Mouse (Mus musculus) adrenal gland (tissue): ENCODE measurements around the gene Man2a2.
"Not testable (repeated sequence)": the region's sequence is repeated elsewhere in the genome, so short reads cannot be mapped to it uniquely, and the experiment has no call there.

ENCODE experiments used
- intact Hi-C: fragments of 180-260 bp; cut with DNase I; formaldehyde crosslinking; loops from one replicate; pipeline ENCODE4 v1.15.1; 2025

Man2a2 gene

DNA sequence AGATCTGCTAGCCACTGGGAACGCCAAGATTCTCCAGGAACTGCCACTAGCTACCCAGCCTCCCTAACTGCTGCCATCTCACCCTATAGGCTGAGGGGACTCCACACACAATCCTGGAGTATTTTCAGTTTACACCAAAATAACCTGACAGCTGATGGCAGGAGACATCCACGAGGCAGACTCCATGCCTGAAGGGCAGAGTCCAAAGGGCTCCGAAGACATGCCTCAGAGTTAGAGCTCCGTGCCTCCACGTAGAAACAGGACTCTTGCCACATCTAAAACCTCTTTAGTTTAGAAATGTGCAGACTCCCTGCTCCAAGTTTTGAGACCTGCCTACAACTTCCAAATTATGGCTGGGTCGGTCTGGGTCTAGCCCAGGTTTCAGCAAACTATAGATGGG lies 29.4 kb upstream of the Man2a2 start:
- intact Hi-C loops, result no loop called here

DNA sequence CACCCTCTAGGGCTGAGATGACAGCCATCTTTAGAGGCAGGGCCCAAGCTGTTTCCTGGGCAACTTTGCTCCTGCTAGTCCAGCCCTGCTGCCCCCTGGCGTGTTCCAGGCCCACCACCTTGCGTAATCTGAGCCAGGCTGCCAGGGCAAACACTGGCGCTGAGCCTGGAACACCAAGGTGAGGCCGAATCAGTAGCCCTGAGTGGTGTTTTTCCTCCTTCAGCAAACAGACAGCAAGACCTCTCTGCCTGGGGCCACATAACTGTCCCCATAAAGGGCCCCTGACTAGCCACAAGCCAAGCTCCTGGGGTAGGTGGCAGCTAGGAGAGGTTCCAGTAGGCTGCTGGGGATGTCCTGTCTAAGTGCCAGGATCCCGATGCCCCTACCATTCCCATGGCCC lies 28.9 kb upstream of the Man2a2 start:
- intact Hi-C loops, result no loop called here

GRCm38 (mm10) chr7:80398654-80399444 lies 27.7 kb upstream of the Man2a2 start:
- intact Hi-C loops, result no loop called here

DNA sequence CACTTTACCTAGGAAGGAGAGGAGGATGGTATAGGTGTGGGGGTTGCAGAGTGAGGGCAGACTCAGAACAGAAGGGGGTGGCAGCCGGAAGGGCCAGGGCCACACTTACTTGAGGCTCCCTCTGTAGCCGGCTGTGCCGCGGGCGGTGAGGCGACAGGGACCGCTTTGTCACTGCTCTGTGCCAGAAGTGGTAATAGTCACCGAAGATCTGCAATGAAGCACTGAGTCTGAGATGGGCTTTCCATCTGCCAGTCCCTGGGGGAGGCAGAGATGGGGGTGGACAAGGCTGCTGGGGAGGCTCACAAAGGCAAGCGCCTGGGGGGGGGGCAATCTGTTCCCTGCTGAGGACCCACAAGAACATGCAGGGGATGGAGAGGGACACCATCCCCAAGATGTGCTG lies 26.8 kb upstream of the Man2a2 start:
- intact Hi-C loops, result no loop called here

GRCm38 (mm10) chr7:80396427-80396826 lies 25.3 kb upstream of the Man2a2 start:
- intact Hi-C loops, result not testable (repeated sequence)

- intact Hi-C loops, result no loop called here
Observed at GRCm38 (mm10) chr7:80394600-80394999, 23.4 kb upstream of the Man2a2 start.

- intact Hi-C loops, result no loop called here
Observed at GRCm38 (mm10) chr7:80392119-80392518, 20.9 kb upstream of the Man2a2 start.

DNA sequence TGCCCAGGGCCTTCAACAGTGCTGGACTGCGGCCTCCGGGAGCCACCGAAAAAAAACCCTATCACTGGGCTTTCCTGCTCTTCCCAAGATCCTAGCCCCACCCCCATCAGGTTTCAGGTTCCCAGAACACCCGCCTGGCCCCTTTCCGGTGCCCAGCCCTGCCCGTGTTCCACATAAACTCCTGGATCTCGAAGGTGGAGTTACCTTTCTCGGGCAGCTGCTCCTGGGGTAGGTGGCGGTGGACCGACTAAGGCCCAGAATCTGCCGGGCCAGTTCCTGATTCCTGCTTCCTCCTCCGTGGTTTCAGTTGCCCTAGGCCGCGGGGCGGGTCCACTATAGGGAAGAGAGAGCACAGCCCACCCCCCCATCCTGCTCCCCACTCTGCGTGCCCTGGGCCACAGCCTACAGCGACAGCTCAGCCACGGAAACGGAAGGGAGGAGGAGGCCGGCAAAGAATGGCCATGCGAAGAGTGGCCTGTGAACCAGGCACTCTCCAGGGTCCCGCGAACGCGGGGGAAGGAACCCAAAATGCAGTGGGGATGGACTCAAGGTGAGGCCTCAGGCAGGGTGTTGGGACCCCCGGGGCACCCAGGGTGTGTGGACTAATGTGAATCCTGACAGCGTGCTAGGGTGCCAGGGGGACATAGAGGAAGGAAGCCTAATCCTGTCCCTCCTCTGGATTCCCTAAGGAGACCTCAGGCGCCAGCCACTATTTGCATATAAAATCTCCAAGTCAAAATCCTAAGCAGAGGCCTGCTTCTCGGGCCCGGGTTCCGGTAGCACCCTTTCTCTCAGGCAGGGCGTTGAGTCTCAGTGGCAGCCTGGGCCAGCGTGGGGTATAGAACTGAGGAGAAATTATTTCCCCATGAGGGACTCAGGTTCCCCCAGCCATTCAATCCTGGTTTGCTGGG lies 16.7 kb upstream of the Man2a2 start, which contains the start of gene Fes:
Gene Fes (minus strand): TSS at position 314 of the 911 bp plus-strand sequence.
- intact Hi-C loops, result no loop called here

DNA sequence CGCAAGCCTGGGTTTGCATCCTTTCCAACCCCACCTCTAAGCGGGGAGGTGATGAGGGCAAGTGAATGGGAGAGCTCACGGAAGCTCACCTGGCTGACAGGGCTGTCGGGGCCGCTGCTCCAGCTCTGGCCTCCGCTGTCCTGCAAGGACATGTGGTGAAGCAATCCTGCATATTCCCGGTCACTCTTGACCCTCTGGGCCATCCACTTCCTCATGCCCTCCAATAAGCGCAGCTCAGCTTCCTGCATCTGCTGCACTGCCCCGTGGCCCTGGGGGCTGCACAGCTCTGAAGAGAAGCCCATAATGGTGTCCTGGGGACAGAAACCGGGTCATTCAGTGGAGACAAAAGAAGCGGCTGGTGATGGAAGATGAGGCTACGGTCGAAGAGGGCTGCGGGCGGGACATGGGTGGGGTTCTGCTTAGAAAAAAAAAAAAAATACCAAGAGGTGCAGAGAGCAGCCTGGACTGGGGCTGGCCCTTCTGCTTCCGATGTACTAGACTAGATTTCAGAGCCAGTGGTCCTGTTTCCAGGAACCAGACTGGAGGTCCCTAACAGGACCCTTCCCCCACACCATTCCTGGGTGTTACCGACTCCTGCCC lies 16.0 kb upstream of the Man2a2 start:
- intact Hi-C loops, result no loop called here

DNA sequence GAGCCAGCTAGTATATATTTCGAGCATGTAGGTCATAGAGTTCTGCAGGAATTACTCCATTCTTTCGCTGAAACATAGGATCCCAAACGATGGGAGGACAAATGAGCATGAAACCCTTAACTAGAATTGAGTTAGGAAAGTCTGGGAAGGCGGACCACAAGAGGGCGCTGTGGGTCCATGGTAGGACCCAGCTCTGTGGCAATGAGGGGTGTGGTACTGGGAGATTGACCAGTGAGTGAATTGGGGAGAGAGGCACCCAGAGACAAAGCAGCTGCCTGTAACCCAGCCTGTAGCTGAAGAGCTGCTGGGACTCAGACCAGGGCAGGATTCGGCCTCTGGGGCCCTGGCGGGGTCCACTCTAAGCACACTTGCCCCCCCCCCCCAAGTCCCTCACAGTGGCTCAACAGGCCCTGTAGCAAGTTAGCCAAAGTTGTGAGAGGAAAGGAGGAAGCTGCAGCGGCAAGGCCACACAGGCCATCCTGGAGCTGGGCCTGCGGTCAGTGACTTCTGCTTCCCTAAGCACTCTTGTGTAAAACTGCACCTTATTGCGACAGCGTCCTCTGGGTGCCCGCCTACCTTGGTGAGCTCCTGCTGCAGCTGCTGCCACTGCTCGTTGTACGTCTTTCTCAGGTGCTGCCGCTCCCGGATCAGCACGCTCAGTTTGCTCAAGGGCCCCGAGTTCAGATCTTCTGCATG lies 15.2 kb upstream of the Man2a2 start:
- intact Hi-C loops, result loop anchor here (1.0 kb wide), 1 partner anchor 198 kb away; no protein-coding TSS in a partner anchor

DNA sequence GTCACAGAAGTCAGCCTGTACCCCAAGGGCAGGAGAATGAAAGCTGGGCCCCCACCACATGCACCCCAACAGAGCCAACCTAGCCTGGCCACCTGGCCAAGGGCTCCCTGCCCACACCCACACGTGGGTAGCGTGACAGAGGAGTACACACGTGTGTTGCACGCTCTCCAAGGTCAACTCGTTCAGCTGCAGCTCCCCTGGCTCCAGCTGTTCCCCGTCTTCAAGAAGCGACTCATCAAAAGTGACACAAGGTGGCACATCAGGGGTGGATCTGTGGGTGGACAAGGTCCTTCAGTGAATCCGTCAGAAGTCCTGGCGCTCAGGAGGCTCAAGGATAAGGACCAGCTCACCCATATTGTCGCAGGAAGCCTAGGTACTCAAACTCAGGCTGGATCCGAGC lies 11.7 kb upstream of the Man2a2 start:
- intact Hi-C loops, result no loop called here

DNA sequence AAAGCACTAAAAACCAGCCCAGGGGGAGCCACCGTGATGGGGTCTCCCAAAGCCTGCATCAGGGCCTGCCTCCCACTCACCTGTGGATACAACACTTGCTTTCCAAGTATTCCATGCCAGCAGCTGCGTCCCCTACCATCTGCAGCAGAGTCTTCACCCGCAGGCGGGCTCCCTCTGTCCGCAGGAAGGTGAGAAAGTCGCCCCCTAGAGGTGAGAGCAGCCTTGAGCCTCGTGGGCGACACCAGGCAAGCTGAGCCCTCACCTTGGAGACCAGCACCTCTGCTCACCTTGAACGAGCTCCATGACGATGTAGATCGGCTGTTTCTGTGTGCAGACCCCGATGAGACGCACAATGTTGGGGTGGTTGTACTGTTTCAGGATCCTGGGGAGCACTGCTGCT lies 8.4 kb upstream of the Man2a2 start:
- intact Hi-C loops, result loop anchor here (5.0 kb wide), 1 partner anchor 237 kb away; no protein-coding TSS in a partner anchor

GRCm38 (mm10) chr7:80377471-80377870 lies 6.3 kb upstream of the Man2a2 start:
- intact Hi-C loops, result loop anchor here (2.0 to 5.0 kb wide), 2 partner anchors 35 to 235 kb away; partner anchors contain the start of gene Hddc3

DNA sequence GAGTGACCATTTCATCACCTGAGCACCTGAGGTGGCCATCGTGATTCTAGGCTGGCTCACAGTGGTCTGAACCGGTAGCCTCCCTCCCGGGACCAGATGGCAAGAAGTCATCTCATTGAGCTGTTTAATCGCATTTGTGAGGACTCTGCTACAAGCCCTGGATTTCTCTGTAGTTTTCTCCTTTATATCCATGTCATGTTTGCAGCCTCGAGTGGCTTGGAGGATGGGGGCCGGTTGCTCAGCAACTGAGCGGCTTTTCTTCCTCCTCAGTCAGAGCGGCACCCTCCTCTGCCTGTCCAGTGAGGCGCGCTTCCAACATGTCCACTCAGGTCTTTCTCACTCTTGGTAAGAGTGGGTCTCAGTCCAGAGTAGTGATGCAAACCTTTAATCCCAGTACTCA lies 5.0 kb upstream of the Man2a2 start:
- intact Hi-C loops, result loop anchor here (2.0 to 5.0 kb wide), 2 partner anchors 33 to 234 kb away; partner anchors contain the start of gene Hddc3

DNA sequence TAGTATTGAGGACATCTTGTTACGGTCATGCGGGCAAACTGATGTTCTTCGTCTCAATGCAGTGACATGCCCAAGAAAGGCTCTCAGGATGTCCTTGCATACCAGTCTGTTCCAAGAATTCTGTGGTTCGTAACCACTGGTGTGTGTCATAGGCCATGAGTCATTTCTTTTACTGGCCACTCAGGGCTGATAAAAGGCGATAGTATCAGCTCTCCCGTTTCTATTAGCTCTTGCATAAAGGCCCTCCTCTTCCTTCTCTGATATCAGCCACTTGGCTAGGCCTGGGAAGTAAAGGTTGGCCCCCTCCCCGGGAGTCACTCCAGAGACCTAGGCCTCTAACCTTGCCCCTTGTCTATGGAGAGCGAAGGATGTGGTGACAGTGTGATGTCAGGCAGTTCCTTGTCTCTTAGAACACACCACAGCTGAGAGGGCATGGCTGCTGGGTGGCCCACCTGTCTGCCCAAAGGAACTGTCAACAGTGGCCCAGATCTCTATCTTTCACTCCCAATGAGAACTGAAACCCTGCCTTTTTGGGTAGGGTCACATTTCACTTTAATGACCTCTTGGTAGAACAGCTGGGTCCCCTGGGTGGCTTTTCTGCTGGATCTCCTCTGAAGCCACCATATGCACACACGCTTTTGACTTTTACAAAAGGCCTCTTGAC lies 4.3 kb upstream of the Man2a2 start:
- intact Hi-C loops, result loop anchor here (2.0 to 5.0 kb wide), 2 partner anchors 33 to 233 kb away; partner anchors contain the start of gene Hddc3

- intact Hi-C loops, result loop anchor here (5.0 kb wide), 1 partner anchor 232 kb away; no protein-coding TSS in a partner anchor
Observed at GRCm38 (mm10) chr7:80374733-80375132, 3.6 kb upstream of the Man2a2 start.

GRCm38 (mm10) chr7:80374280-80374679 lies 3.1 kb upstream of the Man2a2 start:
- intact Hi-C loops, result no loop called here

DNA sequence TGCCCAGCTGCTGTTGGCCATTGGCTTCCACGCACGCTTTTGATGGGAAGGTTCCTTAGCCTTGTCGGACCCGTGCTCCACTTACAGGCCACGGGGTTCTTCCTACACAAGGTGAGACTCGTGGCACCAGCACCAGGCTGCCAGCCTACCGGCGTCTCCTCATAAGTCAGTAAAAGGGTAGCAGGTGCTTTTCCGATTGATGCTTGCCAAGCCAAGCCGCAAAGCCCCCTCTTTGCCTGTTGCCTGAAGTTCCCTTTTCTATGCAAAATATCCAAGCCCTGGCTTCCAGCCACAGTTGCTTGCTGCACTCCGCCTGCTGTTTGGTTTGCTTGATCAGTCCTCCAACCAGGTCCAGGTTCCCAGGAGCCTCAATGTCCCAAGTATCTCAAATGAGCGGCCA lies 2.7 kb upstream of the Man2a2 start:
- intact Hi-C loops, result no loop called here

GRCm38 (mm10) chr7:80373352-80373751 lies 2.2 kb upstream of the Man2a2 start:
- intact Hi-C loops, result no loop called here

- intact Hi-C loops, result no loop called here
Observed at GRCm38 (mm10) chr7:80372667-80373066, 1.5 kb upstream of the Man2a2 start.
